Mouse (Mus musculus) neutrophil, adult 65 days (primary cell): ENCODE results near the gene Gm21304. TPM values are rescaled to one million over a fixed set of nuclear protein-coding genes. Genes with fewer than 3 reads are reported as not detected.

ENCODE experiments used
- total RNA-seq: library from RNA; stranded (reverse); gene quantifications from 2 replicates; pipeline ENCODE4 v1.2.4, GENCODE M21; 2023

Gene Gm21304
- not detected in 2 replicates for total RNA-seq

GRCm38 (mm10) chr10:104168215-104168614 is at the start of gene Gm21304:
Gm21304 (plus strand) TSS chr10:104168515.

GRCm38 (mm10) chr10:104142687-104143086 is 25.6 kb upstream of the Gm21304 start, which contains the start of gene Gm21293:
Gm21293 (plus strand) TSS chr10:104142987.

GRCm38 (mm10) chr10:104151197-104151596 is 17.1 kb upstream of the Gm21304 start, which contains the start of gene Gm6763:
Gm6763 (plus strand) TSS chr10:104151497.

GRCm38 (mm10) chr10:104159706-104160105 is 8.6 kb upstream of the Gm21304 start, which contains the start of gene Gm8764:
Gm8764 (plus strand) TSS chr10:104160006.

GRCm38 (mm10) chr10:104176724-104177123 is 8.4 kb downstream of the Gm21304 start, which contains the start of gene Gm21312:
Gm21312 (plus strand) TSS chr10:104177024.

GRCm38 (mm10) chr10:104185233-104185632 is 16.9 kb downstream of the Gm21304 start, which contains the start of gene Gm20765:
Gm20765 (plus strand) TSS chr10:104185533.

GRCm38 (mm10) chr10:104193742-104194141 is 25.4 kb downstream of the Gm21304 start, which contains the start of gene Gm4340:
Gm4340 (plus strand) TSS chr10:104194042.

Other genes with a start within 250 kb of the Gm21304 start
- not detected in 2 replicates for gene Gm21293, start 25.5 kb upstream of the Gm21304 start, total RNA-seq
- not detected in 2 replicates for gene Gm6763, start 17.0 kb upstream of the Gm21304 start, total RNA-seq
- not detected in 2 replicates for gene Gm8764, start 8.5 kb upstream of the Gm21304 start, total RNA-seq
- gene Gm21312, start 8.5 kb downstream of the Gm21304 start, total RNA-seq, result not detected in 2 replicates
- gene Gm20765, start 17.0 kb downstream of the Gm21304 start, total RNA-seq, result not detected in 2 replicates
- gene Gm4340, start 25.5 kb downstream of the Gm21304 start, total RNA-seq, result not detected in 2 replicates